Mouse (Mus musculus) olfactory bulb, adult 2 months (tissue): Measurements from ENCODE around the gene Nosip. TPM values are rescaled to one million over a fixed set of nuclear protein-coding genes. Genes with fewer than 3 reads are reported as not detected.
A peak's percentile ranks its signal among the peaks of the same experiment; 100 is the strongest.

Source experiments
- H3K27ac ChIP-seq: fragments of 200-500 bp; 2 replicates; pipeline ENCODE4 v1.5.1; 2012; ENCODE audit warnings: low read depth, low read length; ENCODE audit not compliant: insufficient read depth
- H3K4me1 ChIP-seq: fragments of 200-500 bp; 2 replicates; pipeline ENCODE4 v1.6.1; 2012; ENCODE audit warnings: low read length; ENCODE audit not compliant: control insufficient read depth, insufficient read depth
- H3K4me3 ChIP-seq: fragments of 200-500 bp; 2 replicates; pipeline ENCODE4 v1.5.1; 2012; ENCODE audit warnings: mild to moderate bottlenecking, low read depth, low read length, moderate library complexity; ENCODE audit not compliant: insufficient read depth
- CTCF ChIP-seq: fragments of 200-500 bp; IDR thresholded peaks from 2 replicates; pipeline ENCODE4 v1.5.1; 2012; ENCODE audit warnings: low read depth, mild to moderate bottlenecking, low read length, moderate library complexity; ENCODE audit not compliant: insufficient read depth
- POLR2A ChIP-seq: fragments of 200-500 bp; IDR thresholded peaks from 2 replicates; pipeline ENCODE4 v1.6.1; 2012; ENCODE audit warnings: mild to moderate bottlenecking, low read depth, low read length, moderate library complexity; ENCODE audit not compliant: insufficient read depth
- WGBS: fragments of 180-500 bp; shearing (Covaris S2); methylation state at CpG from one replicate; pipeline ENCODE4 v1.1.7; 2018; 5-methylcytosine and 5-hydroxymethylcytosine counted together
- polyA plus RNA-seq: library from polyadenylated mRNA; stranded (reverse); fragments of >200 nt; gene quantifications from 2 replicates; pipeline ENCODE4 v1.2.4, GENCODE M21; 2012; ENCODE audit warnings: low replicate concordance; ENCODE audit not compliant: missing spikeins, insufficient read depth, insufficient read length

Nosip gene
- polyA plus RNA-seq, 1 experiment: not detected

- WGBS: 76% methylated on average over 2 of the region's 2 CpGs
- no peak for TF ChIP-seq CTCF
- no peak for TF ChIP-seq POLR2A
Measured at GRCm38 (mm10) chr7:45111940-45112339, 49.7 kb downstream of the Nosip start.

GRCm38 (mm10) chr7:45112529-45112928 lies 50.3 kb downstream of the Nosip start:
- H3K4me3 ChIP-seq: no peak overlapping the region
- H3K27ac ChIP-seq: no peak overlapping the region
- TF ChIP-seq CTCF: no peak
- no peak for TF ChIP-seq POLR2A
- 73% methylated on average over 3 of the region's 3 CpGs for WGBS
- H3K4me1 ChIP-seq: no peaks in the 10 kb centered on the region

More at GRCm38 (mm10) chr7:45111940-45112339, 49.7 kb downstream of the Nosip start:
- H3K4me3 ChIP-seq: no peak overlapping the region
- H3K4me1 ChIP-seq: no peaks in the 10 kb centered on the region
- no peak overlapping the region for H3K27ac ChIP-seq

GRCm38 (mm10) chr7:45113476-45113875 lies 51.2 kb downstream of the Nosip start:
- Histone ChIP-seq H3K27ac (no peak overlapping the region), H3K4me3 (no peak overlapping the region), H3K4me1 (no peaks in the 10 kb centered on the region)
- 88% methylated on average over 2 of the region's 2 CpGs for WGBS
- TF ChIP-seq CTCF (no peak), POLR2A (no peak)

- Histone ChIP-seq H3K4me3 (no peak overlapping the region), H3K4me1 (0 out of 2 replicates have a peak, but pooled peaks cover 3% of the 10 kb centered on the region), H3K27ac (no peak overlapping the region)
- whole genome bisulfite sequencing: 85% methylated on average over 8 of the region's 8 CpGs
- no peak for TF ChIP-seq CTCF
- TF ChIP-seq POLR2A: no peak
Measured at GRCm38 (mm10) chr7:45117566-45117965, 55.3 kb downstream of the Nosip start.

GRCm38 (mm10) chr7:45118336-45118735 lies 56.1 kb downstream of the Nosip start:
- Histone ChIP-seq H3K4me3 (no peak overlapping the region), H3K27ac (no peak overlapping the region), H3K4me1 (peaks cover 11% of the 10 kb centered on the region)
- 91% methylated on average over 6 of the region's 6 CpGs for WGBS
- TF ChIP-seq POLR2A (no peak), CTCF (no peak)

GRCm38 (mm10) chr7:45119780-45120709 lies 57.8 kb downstream of the Nosip start:
- Histone ChIP-seq H3K27ac (no peak overlapping the region), H3K4me1 (peaks cover 11% of the 10 kb centered on the region), H3K4me3 (no peak overlapping the region)
- TF ChIP-seq POLR2A: no peak
- TF ChIP-seq CTCF: no peak
- 76% methylated on average over 5 of the region's 5 CpGs for WGBS

- Histone ChIP-seq H3K4me3 (no peak overlapping the region), H3K4me1 (peaks cover 12% of the 10 kb centered on the region), H3K27ac (0 out of 2 replicates have a peak overlapping the region, but pooled peaks have one; percentile 20)
- TF ChIP-seq POLR2A: no peak
- no peak for TF ChIP-seq CTCF
- 58% methylated on average over 8 of the region's 8 CpGs for WGBS
Measured at GRCm38 (mm10) chr7:45121404-45121803, 59.2 kb downstream of the Nosip start.

GRCm38 (mm10) chr7:45121966-45122365 lies 59.7 kb downstream of the Nosip start:
- peaks cover 18% of the 10 kb centered on the region for H3K4me1 ChIP-seq
- peak overlapping the region; percentile 20; the same call in 1 of the 2 replicates for H3K27ac ChIP-seq
- TF ChIP-seq CTCF (no peak), POLR2A (no peak)
- H3K4me3 ChIP-seq: no peak overlapping the region

GRCm38 (mm10) chr7:45122561-45123185 lies 60.4 kb downstream of the Nosip start:
- no peak overlapping the region for H3K27ac ChIP-seq

More at GRCm38 (mm10) chr7:45122561-45123185, 60.4 kb downstream of the Nosip start:
- TF ChIP-seq CTCF: no peak
- TF ChIP-seq POLR2A: no peak
- WGBS: 82% methylated on average over 15 of the region's 15 CpGs
- Histone ChIP-seq H3K4me3 (peak overlapping the region; percentile 74), H3K4me1 (peaks cover 22% of the 10 kb centered on the region)
